In genomic region chr17:73886071-73886785, GRCm38 (mm10) we compare ENCODE assay signal across 21 mouse cellular contexts.
DNase-seq lines count a peak whose midpoint lies in the region; ATAC-seq and TF ChIP-seq lines count a peak whose summit lies in the region.
"Had no signal": no experiment of that assay in that cellular context is flagged by ENCODE, and none has a peak within 500 bp of the region (broad histone marks: within the 10 kb centered on the region; RNA-seq: fewer than 3 reads in every experiment).

No protein-coding gene starts in this region.

- DNase-seq in adrenal gland, adult (ENCODE audit: inconsistent age in 2 of 2, low spot score in 1 of 2) = peak; percentile 67 to 82
- DNase-seq in adrenal gland, postnatal 4 days (ENCODE audit: low spot score in 2 of 2) = no peak
- peak; percentile 94 for DNase-seq in heart, adult 11 months
- no peak for DNase-seq in heart, embryonic 10.5 days (ENCODE audit: low spot score)
- peak; percentile 35 for DNase-seq in adrenal gland, adult 8-10 months
- peak; percentile 97 for DNase-seq in kidney, adult 9 months
- no peak for DNase-seq in spleen, postnatal 10 days (ENCODE audit: low spot score in 2 of 2)
- DNase-seq: forebrain, postnatal 0 days; heart, postnatal 36 days; liver; lung, adult 2 months; lung, postnatal 4 days; thymus, postnatal 25 days had no signal

- no peak overlapping the region for H3K4me2 ChIP-seq in intestine, postnatal 0 days (replicated peaks; ENCODE audit: low read depth)
- H3K4me2 ChIP-seq: heart, embryonic 13.5 days; neural tube, embryonic 13.5 days had no signal

- no peak for ATAC-seq in intestine, postnatal 0 days
- ATAC-seq: CD4-positive, CD25-positive, alpha-beta regulatory T cell, adult 4 months; forebrain, postnatal 0 days; hindbrain, embryonic 16.5 days had no signal

- H3K4me1 ChIP-seq in heart, embryonic 10.5 days = peaks cover 7% of the 10 kb centered on the region
- H3K4me1 ChIP-seq in intestine, postnatal 0 days (replicated peaks; ENCODE audit: control insufficient read depth, insufficient read depth, low read length) = no peaks in the 10 kb centered on the region
- H3K4me1 ChIP-seq: midbrain, embryonic 10.5 days; neural tube, embryonic 13.5 days had no signal

- no peaks in the 10 kb centered on the region for H3K36me3 ChIP-seq in heart, embryonic 10.5 days
- peaks cover 6% of the 10 kb centered on the region; the same call in 1 of the 2 replicates for H3K36me3 ChIP-seq in intestine, postnatal 0 days (ENCODE audit: control insufficient read depth, insufficient read depth)
- H3K36me3 ChIP-seq: G1E; heart, embryonic 13.5 days; midbrain, embryonic 10.5 days; neural tube, embryonic 13.5 days had no signal

- H3K9ac ChIP-seq in intestine, postnatal 0 days (ENCODE audit: low read depth, low read length) = no peak overlapping the region
- H3K9ac ChIP-seq: forebrain, postnatal 0 days; heart, embryonic 13.5 days; neural tube, embryonic 13.5 days had no signal

- H3K27me3 ChIP-seq in heart, embryonic 10.5 days (ENCODE audit: insufficient read depth, poor library complexity, severe bottlenecking) = no peaks in the 10 kb centered on the region
- no peaks in the 10 kb centered on the region; the same call in 1 of the 2 replicates for H3K27me3 ChIP-seq in intestine, postnatal 0 days (replicated peaks; ENCODE audit: control insufficient read depth, insufficient read depth, low read length)
- H3K27me3 ChIP-seq: heart, embryonic 13.5 days had no signal

- WGBS in heart, embryonic 10.5 days = 87% methylated on average over 25 of the region's 25 CpGs
- WGBS in intestine, postnatal 0 days = 82% methylated on average over 25 of the region's 25 CpGs

- TF ChIP-seq CTCF in intestine, postnatal 0 days (IDR thresholded peaks at IDR 0.05; ENCODE audit: low read depth) = no peak

- no peak overlapping the region for H3K4me3 ChIP-seq in heart, embryonic 10.5 days
- H3K4me3 ChIP-seq in intestine, postnatal 0 days (ENCODE audit: low read depth, low read length) = no peak overlapping the region
- H3K4me3 ChIP-seq: heart, embryonic 13.5 days; midbrain, embryonic 10.5 days; neural tube, embryonic 13.5 days had no signal

- H3K9me3 ChIP-seq in heart, embryonic 10.5 days = no peaks in the 10 kb centered on the region
- H3K9me3 ChIP-seq in intestine, postnatal 0 days (ENCODE audit: control insufficient read depth) = no peaks in the 10 kb centered on the region
- H3K9me3 ChIP-seq: heart, embryonic 13.5 days; midbrain, embryonic 10.5 days; neural tube, embryonic 13.5 days had no signal

- no peak overlapping the region for H3K27ac ChIP-seq in heart, embryonic 10.5 days
- no peak overlapping the region for H3K27ac ChIP-seq in intestine, postnatal 0 days (ENCODE audit: low read depth, low read length)
- H3K27ac ChIP-seq: heart, embryonic 13.5 days; kidney, postnatal 0 days; midbrain, embryonic 10.5 days; neural tube, embryonic 13.5 days had no signal

Comparison
In these comparisons a context has a peak if more than half of its experiments do, and no peak if none do; other contexts are left out.
1. DNase-seq: peak in adrenal gland, adult (2 of 2), heart, adult 11 months (single experiment), adrenal gland, adult 8-10 months (single experiment) and kidney, adult 9 months (single experiment); none in adrenal gland, postnatal 4 days (0 of 2), heart, embryonic 10.5 days (single experiment) and spleen, postnatal 10 days (0 of 2).